Mouse (Mus musculus) cerebellum, adult 18-20 months (tissue): ENCODE data around the gene Olfr1201.

Experiments used
- DNase-seq, 2 experiments: peaks; one replicate each; pipeline ENCODE4 v3.0.0; 2021

The Olfr1201 gene

GRCm38 (mm10) chr2:88792736-88793135 lies at the start of gene Olfr1201:
TSS of gene Olfr1201 (plus strand) at chr2:88793036.
- no peak for DNase-seq

- DNase-seq: no peak
These were observed 49.5 kb upstream of the Olfr1201 start for GRCm38 (mm10) chr2:88743379-88743778.

- DNase-seq: no peak
These were observed 41.6 kb upstream of the Olfr1201 start, which contains the start of gene Olfr1198 for GRCm38 (mm10) chr2:88751270-88751669. TSS of gene Olfr1198 (minus strand) at chr2:88751370.

GRCm38 (mm10) chr2:88760369-88760768 lies 32.5 kb upstream of the Olfr1201 start, which contains the start of gene Olfr1199:
TSS of gene Olfr1199 (minus strand) at chr2:88760469.
- DNase-seq: no peak

GRCm38 (mm10) chr2:88770388-88770787 lies 22.4 kb upstream of the Olfr1201 start, which contains the start of gene Olfr1200:
TSS of gene Olfr1200 (minus strand) at chr2:88770488.
- DNase-seq: no peak

GRCm38 (mm10) chr2:88814196-88814595 lies 21.4 kb downstream of the Olfr1201 start, which contains the start of gene Olfr1202:
TSS of gene Olfr1202 (plus strand) at chr2:88814496.
- DNase-seq: no peak

GRCm38 (mm10) chr2:88829437-88829836 lies 36.6 kb downstream of the Olfr1201 start, which contains the start of gene Olfr1205:
TSS of gene Olfr1205 (plus strand) at chr2:88829737.
- no peak for DNase-seq

GRCm38 (mm10) chr2:88838477-88838876 lies 45.6 kb downstream of the Olfr1201 start:
- no peak for DNase-seq
